Mouse (Mus musculus) fat pad, adult 2 months (tissue): ENCODE measurements around the gene Fgfr2.

Experiments
- DNase-seq: peaks from one replicate; pipeline ENCODE4 v3.0.0-alpha.2; 2011; ENCODE audit warnings: low read depth, low spot score; ENCODE audit errors: extremely low read depth

Gene Fgfr2

DNA sequence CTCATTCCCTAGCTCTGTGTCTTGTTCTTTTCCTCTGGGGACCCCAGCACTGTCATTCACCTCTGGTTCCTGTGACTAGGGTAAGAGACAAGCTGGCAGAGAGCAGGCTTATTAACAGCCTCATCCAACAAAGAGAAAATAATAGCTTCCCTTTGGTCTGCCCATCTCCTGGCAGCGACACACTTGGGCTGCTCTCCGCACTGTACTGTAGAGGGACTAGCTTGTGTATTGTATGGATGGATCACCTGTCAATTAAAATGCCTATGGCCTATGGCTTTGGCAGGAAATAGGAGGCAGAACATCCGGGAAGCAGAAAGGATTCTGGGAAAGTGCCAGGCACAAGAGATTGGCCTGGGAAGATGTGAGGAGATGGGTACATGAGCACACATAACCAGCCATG is 960.9 kb downstream of the Fgfr2 start:
- no peak for DNase-seq

DNA sequence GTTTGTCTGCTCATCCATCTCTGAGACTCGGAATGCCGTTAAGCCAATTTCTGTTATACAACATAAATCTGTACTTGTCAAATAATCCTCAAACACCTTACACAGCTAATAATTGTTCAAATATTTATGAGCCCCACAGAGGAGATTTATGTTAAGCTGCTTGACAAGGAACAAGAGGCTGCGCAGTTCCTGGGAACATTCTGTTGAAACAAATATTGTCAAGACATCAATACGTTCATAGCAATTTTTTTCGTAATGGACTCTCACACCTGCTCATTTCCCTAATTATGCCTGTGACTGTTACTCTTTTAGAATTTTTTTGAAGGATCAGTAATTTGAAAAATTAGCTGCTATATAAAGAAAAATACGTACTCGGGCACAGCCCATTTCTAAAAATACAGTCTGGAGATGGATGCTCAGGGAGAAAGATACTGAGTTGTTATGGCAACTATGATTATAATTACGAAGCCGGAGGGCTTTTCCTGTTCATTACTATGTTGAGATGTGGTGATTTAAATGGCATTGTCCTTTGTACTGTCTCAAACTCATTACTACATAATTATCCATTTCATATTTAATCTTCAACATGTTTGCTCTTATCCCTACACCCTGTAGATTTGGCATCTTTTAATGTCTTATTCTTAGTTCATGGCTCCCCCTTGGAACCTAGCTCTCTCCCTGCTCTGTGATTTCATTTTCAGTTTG is 964.7 kb downstream of the Fgfr2 start:
- DNase-seq: no peak

DNA sequence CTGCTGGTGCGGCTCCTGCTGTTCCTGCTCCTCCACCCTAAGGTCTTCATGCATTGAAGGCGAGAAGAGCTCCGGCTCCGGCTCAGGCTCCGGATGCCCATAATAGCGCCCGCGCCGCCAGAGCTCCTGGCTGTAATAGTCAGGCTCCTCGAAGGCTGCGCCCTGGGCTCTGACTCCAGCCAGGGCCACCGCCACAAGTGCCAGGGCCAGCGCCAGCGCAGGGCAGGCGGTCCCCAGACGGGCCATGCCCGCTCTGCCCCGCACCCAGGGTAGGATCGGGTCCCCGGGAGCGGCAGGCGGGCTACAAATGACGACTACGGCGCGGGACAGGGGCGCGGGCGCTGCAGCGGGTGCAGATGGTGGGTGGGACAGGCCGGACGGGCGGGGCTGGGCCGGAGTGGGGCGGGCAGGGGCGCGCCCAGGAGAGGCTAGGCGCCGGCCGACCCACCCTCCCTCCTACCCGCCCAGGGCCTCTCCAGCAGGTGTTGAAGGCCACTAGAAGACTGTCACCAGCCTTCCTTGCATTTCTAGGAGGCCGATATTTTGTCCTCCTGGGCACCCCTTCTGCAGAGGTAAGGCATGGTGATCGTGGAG is 968.7 kb downstream of the Fgfr2 start, which contains the start of gene Cpxm2:
TSS of gene Cpxm2 (minus strand) at position 372 of the 594 bp plus-strand sequence.
- no peak for DNase-seq

DNA sequence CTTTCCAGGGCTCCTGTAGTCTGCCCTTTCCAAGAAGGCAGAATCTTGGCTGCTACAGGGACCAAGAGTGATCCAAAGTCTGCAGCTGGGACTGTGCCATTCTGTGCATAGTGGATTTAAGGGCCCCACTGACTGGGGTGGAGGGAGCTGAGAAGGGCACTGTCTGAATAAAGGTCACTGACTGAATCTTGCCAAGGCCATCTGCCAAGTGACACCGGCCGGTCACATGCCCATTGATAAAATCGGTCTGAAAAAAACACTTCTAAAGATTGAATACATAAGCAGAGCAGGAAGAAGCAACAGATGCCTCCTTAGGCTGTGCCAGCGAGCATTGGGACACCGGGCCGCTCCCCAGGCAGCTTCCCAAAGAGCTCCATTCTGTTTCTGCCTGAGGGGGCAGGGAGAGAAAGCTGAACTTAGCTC is 969.4 kb downstream of the Fgfr2 start:
- DNase-seq: no peak

DNA sequence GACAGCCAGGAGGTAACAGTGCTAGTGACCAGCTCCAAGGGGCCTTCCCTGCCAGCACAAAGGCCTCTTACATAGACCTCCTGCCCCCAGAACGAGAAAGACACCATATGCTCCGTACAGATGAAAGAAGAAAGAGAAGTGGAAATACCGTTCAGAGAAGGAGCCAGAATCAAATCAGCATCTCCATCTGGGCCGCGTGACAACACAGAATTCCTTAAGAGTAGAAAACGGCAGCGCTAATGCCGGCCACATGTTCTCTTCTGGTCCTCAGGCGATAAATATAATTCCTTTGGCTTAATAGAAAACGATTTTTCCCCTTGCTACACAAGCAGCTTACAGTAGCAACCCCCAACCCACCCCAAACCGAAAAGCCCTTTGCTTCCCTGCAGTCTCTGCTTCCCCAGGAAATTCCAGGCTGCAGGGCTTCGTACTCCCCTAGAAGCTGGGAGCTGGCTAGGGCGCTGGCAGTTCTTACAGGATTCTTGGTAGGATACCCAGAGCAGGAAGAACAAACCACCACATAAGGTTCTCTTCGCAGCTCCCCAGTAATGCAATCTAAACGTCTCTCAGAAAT is 977.8 kb downstream of the Fgfr2 start:
- no peak for DNase-seq

DNA sequence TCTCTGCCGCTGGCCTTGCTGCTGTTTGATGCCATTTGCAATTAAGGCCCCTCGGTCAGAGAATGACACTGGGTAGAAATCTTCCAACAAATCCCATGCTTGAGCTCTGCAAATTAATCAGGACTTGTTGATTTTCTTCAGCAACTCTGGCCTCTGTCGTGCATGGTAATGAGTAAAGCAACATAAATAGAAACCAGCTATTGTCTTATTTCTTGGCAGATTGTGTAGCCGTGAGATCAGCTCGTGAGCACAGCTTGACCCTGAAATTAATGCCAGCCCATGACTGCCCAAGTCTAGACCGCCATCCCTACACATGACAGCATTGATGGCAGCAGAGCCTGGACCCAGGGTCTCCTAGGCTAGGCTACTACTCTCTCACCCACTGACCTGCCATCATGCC is 994.5 kb downstream of the Fgfr2 start:
- DNase-seq: no peak

DNA sequence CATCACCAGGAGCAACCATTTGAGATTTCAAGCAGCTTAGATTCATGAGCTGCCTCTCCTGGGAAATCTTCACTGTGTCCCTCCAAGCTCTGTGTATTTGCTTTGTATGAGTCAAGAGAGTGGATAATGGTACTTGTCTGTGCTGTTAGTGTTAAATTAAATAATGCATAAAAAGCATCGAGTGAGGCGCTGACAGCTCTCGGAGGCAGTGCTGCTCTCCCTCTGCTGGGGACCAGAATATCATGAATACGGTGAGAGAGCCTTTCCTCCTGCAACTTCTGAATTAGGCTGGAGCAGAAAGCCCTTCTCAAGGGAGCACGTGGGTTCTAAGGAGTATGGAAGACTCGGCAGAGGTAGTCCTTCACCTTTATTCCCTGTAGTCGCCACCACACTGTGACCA is 998.2 kb downstream of the Fgfr2 start:
- DNase-seq: no peak

DNA sequence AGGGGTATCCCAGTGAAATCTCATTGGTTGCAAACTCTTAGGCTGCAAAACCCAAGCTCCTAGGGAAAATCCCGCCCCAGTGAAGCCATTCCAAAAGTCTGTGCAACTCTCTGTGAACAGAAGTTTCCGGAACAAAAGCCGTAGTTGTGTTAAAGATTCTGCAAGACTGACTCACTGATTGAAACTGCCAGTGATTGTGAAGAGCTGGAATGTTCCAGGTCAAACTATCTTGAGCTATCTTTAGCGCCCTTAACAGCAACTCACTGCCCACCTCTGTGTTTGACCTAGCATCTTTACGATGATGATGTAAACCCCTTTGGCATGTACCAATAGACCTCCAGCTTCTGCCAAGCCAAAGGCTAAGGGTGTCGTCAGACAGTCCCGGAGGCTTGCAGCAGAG is 999.9 kb downstream of the Fgfr2 start:
- no peak for DNase-seq

DNA sequence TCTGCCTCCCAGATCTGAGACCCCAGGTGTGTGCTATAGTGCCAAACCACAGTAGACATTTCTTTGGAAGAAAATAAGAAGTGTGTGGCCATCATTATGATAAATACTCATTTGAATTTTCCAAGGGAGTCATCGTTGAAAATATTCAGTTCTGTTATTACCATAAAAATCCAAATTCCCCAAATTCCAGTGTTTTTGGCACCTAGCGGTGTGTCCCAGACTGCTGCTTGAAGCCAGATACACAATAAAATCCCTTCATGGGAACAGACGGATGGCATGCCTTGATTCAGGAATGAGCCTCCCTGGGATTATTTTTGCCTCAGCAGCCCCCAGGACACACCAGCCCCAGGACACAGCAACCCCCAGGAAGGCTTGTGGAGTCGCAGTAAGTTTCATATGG is 1003.3 kb downstream of the Fgfr2 start:
- DNase-seq: no peak

DNA sequence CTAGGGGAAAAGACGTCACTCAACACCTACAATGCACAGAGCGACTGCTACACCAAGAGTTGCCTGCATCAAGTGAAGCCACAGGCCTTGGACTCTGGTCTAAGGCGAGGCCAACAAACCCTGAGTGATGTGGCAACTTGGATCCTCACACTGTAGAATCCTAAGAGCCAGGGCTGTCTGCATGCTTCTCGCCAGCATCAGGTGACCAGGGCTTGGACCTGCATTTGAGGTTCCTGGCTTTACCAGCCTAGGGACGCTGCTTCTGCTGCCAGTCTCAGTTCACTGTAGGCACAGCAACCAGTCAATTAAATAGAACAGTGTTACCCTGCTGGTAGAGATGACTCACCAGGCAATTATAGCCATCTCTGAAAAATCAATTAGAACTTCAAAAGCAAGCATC is 1011.4 kb downstream of the Fgfr2 start:
- no peak for DNase-seq

DNA sequence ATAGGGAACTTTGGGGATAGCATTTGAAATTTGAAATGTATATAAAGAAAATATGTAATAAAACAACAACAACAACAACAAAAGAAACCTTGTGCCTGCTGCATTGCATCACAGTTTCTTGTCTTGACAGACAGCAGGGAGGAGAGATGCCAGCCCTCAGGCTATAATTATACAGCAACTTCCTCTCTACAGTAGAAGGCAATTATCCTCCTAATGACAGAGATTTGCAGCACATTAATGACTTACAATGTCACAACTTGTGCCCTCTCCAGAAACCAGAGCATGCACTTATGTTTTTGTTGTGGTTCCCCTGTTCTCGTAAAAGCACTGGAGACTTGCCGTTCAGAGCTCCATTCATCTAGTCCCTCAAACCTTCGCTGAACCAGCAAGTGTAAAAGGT is 1012.8 kb downstream of the Fgfr2 start:
- DNase-seq: no peak

DNA sequence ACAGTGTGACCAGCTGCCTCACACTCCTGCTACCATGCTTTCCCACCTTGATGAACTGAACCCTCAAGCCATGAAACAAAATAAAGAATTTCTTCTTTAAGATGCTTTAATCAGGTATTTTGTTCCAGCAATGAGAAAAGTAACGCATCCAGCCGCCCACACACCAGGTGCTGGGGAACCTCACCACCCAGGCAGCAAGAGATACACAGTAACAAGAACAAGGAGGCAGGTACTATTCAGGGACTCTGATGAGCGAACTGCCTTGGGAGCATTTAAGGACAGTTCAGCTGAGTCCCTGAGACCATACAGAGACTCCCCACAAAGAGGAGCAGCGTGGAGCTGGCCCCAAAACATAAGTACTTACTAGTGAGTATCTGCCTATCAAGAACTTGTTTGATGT is 1016.3 kb downstream of the Fgfr2 start:
- no peak for DNase-seq

DNA sequence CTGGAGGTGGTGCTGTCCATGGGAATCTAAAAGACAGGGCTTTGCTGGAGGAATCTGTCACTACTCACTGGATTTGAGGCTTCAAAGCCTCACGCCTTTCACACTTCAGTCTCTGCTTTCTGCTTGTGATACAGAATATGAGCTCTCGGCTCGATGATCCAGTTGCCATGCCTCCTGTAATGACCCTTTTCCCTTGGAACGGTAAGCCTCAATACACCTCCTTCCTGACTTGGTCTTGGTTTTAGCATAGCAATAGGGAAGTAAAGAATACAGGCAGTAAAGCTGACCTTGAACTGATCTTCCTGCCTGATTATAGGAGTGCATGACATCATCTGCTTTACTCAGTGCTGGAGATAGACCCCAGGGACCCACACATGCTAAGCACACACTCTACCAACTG is 1017.8 kb downstream of the Fgfr2 start:
- DNase-seq: no peak

DNA sequence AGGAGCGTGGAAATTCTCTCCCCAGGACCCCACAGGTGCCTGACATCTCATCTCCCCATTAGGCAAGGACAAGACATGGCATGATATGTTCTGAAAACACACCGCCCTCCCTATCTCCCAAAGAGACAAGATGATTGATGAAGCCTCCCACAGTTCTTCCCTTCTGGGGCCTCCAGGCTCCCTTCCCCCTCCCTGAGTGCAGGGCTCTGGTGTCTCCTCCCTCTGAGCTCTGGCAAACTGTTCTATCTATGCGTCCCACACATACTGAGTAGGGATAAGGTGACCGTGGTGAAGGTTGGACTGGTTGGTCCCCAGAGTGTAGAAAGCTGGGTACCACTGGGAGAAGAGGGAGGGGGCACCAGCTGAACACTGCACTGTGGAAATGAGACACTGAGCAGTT is 1024.7 kb downstream of the Fgfr2 start:
- DNase-seq: no peak

DNA sequence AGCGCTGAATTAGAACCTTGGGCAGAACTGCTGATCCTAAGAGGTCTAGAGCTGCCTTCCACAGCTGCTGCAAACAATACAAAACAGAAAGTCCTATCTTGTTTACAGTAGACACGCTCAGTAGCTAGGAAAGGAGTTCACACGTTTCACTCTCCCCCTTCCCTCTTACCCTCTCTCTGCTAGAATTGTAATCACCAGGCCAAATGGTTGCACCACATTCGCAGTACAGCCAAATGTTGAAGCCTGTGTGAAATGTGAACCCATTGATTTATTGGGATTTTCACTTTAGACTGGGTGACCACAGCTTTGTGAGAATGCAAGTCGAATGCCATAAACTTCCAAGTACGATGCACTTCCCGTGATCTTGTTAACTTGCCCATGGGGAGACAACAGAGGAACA is 1028.5 kb downstream of the Fgfr2 start:
- DNase-seq: no peak

DNA sequence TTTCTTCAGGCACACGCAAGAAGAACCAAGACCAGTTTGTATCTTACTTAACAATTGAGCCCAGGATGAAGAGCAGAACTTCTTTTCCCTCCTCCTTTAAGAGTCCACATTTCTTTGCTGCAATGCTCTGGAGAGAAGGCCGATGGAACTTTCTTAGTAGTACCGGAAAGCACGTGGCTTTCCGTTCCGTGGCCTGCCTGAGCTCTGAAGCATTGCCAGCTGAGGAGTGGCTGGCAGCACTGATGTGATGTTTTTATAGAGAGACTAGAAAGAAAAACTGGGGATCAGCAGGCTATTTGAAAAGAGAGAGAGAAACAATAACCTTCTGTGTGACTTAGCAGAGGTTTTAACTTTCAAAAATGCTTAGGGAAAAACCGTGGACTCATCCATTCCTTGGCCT is 1031.6 kb downstream of the Fgfr2 start:
- DNase-seq: no peak

DNA sequence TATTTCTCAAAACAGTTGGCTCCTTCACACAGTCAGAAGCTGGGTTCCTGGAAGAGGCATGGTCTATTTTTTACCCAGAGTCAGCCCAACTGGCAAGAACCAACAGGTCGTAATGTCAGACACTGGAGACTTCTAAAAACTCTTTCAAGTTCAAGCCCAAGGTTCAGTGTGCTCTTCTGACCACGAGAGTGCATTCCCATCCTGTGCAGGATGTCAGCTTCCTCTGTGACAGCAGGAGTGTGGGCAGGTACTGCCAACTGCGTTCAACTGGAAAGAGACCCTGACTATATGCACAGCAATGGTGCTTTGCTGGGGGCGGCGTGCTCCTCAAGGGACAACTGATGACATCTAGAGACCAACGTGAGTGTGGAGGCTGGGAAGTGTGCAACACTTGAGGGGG is 1034.5 kb downstream of the Fgfr2 start:
- no peak for DNase-seq

DNA sequence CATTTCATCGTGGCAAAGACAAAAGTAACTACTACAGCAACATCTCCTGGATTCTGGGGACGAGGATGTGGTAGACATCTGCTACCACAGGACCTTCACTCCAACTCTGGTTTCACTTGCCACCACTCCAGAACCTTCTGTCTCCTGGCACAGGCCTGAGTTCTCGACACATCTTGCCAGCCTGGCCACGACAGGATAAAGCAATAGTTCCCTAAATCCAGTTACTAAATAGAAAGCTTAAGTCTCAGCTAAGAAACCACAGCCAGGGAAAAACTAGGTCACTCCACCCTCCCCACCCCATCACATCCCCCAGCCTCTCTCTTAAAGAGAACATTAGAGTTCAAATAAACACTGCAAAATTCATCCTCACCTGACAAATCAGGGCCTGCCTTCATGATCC is 1035.0 kb downstream of the Fgfr2 start:
- no peak for DNase-seq

DNA sequence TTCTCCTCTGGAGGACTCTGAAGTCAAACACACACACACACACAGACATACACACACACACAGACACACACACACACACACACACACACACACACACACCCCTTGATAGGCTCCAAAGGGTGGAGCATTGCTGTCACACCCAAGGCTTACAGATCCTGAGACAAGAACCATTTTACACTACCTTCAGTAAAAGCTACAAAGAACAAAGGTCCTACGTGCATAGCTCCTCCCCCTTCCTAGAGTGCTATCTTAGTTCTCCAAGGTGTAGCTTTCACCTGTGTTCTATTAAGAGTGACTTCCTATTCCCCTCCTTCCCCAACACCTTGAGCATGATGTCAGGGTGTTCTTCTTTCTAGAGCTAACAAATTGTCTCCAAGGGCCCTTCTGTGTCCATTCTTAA is 1047.3 kb downstream of the Fgfr2 start:
- no peak for DNase-seq

DNA sequence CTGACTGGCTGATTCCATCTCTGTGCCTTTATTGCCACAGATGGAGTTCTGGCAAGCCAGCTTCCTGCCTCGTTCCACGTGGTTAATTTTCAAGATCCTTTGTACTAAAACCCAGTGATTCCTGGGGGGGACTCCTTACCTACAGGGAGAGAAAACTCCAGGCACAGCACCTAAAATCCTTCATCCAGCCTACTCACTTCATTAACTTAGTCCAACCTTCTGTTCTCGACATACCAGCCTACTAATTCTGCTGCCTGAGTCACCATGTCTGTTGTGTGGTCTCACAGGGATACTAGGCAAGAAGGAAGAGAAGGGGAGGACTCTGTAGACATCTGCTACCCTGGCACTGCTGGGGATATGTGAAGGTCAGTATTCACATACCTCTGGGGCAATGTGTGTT is 1048.6 kb downstream of the Fgfr2 start:
- DNase-seq: no peak

DNA sequence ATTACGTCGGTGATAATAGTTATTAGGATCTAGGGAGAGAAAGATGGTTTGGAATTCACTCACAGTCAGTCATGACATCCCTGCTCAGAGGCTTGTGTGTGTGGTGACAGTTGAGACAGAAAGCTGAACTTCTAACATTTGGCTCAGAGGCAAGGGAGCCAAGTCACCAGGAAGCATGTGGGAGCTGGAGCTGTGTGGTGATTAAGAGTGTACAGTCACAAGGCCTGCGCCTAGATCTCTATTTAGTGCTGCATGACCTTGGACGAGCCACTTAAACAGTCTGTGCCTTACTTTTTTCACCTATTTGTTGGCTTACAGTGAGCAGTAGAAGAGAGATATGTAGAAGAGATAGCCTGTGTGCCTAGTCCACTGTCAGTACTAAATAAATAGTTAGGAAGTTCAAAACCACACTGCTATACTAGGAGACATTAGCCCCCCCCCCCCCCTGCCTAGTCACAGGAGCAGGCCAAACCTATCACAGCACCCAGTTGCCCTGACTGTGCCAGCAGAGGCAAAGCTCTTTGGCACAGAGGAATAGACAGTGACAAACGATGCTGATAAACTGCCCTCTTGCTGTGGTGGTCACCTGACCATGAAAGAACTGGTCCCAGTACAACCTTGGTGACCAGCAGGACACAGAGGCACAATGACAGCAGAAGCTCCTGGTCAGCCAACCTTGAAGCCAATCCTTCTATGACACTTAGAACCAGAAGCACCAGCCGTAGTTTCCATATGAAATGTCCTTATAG is 1052.1 kb downstream of the Fgfr2 start:
- DNase-seq: no peak

DNA sequence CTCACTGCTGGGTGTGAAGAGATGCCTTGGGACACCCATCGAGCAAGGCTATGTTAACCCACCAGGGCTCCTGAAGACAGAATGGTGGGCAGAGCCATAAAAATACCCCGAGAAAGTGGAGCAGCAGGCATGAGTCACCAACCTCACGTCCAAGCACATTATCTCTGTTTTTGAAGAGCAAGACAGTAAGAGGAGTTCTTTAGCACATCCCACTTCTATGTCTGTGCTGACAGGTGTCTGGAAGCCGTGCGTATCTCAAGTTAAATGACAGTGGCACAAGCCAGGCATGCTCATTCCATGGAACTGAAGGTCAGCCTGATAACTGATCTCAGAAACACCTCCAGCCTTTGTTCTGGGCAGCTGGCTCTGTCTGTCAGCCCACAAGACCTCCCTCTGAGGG is 1055.2 kb downstream of the Fgfr2 start:
- no peak for DNase-seq
